Mouse (Mus musculus): ENCODE measurements around the gene Rxra.

Gene Rxra

DNA sequence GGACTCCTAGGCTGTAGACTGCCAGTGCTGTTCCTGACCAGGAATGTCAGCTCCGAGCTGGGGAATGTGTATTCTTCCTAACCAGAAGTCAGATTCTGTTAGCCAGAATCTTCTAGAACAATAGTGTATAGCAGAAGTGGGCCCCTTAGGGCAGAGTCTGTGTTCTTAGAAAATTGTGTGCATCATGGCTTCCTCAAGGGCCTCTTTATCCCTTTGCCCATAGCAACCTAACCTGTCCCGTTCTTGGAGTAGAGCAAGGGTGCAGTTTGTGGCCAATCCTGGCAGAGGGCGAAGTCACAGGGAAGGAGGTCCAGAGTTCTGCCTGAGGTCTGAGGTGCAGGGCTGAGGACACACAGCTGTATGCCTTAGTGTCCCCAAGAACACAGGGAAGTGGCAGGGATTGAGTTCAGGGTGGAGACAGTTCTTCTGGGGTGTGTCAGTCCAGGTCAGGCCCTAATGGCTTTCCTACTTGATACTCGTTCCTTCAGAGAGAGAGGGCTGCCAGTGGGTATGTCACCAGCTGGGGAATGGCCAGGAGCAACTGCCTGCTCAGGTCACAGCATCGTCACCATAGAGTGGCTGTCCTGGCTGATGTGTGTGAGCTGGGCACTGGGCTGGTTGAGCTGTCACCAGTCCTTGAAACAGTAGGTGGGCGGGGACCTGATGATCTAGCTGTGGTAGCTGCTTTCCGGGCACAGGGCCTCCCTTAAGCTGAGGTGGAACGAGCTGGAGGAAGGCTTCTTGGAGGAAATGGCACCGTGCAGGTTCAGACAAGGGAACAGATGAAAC lies 27.8 kb downstream of the Rxra start:
- DNase-seq = no peak

DNA sequence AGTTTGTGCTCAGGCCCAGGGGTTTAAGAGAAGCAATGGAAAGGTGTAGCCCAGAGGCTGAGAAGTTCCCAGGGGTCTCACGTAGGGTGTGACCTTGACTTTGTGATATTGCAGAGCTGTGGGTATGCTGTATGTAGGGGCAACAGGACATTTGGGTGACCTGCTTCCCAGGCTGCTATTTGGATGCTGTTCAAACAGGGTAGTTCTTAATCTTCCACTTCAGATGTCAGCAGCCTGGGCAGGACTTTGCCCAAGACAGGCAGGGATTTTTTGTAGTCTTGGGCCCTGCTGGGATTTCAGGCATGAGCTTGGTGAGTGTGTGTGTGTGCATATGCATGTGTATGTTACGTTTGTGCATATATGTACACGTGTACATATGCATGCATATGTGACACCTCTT lies 28.4 kb downstream of the Rxra start:
- DNase-seq = no peak

DNA sequence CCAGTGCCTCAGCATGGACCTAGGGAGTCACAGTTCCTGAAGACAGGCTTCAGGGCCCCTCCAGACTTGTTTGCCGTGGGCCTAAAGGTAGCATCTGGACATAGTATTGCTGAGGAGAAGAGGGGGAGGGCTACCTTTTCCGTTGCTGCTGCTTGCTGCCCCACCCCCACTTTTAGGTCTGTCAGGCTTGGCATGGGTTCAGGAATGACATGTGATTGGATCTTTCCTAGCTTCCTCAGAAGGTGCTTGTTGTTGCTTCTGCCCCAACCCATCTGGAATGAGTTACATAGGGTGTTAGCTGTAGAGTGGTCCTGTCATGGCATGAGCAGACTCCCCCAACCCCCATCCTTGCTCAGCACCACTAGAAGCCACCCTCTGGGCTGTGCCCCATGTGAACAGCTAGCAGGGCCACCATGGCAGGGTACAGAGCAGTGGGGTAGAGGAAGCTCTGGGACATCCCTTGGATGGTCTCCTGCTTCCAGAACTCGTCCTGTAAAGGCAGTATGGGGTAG lies 34.7 kb downstream of the Rxra start:
- peak; percentile 23 for DNase-seq

- DNase-seq = no peak
Observed at GRCm38 (mm10) chr2:27712626-27713025, 36.4 kb downstream of the Rxra start.

DNA sequence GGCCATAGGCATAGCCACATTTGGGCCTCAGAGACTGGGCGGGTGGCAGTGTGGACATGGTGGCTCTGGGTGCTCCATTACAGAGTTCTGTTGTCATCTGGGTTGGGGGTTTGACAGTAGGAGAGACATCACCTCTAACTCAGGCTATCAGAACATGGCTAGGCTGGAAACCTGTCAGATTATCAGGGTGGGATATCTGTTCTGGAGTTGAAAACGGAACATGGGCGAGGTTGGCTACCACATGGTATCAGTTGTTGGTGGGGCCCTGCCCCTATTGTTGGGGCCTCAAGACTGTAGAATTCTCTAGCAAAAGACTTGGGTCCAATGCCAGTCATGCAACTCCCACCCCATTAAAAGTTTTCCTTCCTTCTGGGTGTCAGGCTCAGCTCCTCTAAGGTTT lies 37.1 kb downstream of the Rxra start:
- DNase-seq = no peak

- DNase-seq = no peak
Observed at GRCm38 (mm10) chr2:27714131-27714530, 37.9 kb downstream of the Rxra start.

DNA sequence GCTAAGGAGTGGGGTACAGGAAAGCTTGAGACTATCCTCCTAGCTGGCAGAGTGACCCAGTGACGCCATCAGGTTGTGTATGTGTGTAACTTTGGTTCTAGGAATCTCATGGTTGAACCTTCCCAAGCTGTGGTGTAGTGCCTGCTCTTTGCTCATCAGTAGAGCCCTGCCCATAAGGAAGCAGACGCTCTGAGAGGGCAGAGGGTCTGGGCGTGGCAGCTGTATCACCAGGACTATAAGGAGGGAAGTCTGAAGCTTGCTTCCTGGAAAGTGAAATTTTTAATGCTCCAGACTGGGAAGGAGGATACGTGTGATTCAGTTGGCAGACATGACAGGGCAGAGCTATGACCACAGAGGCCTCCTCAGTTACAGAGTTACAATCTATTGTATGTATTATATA lies 39.0 kb downstream of the Rxra start:
- DNase-seq = no peak

DNA sequence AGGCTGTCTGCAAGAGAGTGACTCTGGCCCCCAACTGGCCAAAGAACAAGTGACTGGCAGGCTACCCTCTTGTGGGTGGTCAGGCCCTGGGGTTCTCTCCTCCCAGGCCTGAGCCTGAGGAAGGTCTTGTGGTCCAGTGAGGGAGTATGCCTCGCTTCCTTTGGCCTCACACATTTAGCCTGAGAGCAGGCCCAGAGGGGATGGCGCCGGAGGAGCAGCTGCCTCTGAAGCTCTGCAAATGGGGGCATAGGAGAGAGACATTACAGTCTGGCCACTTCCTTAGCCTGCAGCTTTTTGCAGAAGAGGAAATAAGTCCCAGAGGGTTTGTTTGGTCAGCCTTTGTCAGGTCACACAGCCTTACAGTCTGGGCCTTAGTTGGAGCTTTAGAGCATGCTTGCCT lies 40.1 kb downstream of the Rxra start:
- no peak for DNase-seq

- no peak for DNase-seq
Observed at GRCm38 (mm10) chr2:27718191-27718590, 42.0 kb downstream of the Rxra start.

- no peak for DNase-seq
Observed at GRCm38 (mm10) chr2:27719601-27720000, 43.4 kb downstream of the Rxra start.

- no peak for DNase-seq
Observed at GRCm38 (mm10) chr2:27721611-27722010, 45.4 kb downstream of the Rxra start.

- DNase-seq = no peak
Observed at GRCm38 (mm10) chr2:27724729-27725316, 48.6 kb downstream of the Rxra start.

- no peak for DNase-seq
Observed at GRCm38 (mm10) chr2:27727994-27728854, 52.0 kb downstream of the Rxra start.

DNA sequence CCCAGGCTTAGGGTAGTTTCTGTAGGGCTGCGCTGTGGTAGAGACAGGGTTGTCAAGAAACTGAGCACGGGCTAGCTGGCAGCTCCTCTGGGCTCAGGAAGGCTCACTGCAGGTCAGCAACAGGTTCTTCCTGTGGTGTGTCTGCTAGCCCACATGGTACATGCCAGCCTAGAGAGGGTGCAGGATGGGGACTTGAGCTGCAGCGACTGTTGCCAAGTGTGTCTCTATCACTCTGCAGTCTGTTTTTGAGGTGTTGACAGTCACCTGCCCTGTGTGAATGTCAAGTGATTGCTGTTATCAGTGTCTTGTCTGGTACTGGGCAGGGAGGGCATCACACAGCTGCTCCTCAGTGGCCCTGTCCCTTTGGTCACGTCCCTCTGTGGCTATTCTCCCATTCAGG lies 52.8 kb downstream of the Rxra start:
- no peak for DNase-seq

- DNase-seq = no peak
Observed at GRCm38 (mm10) chr2:27730002-27730905, 54.0 kb downstream of the Rxra start.

- DNase-seq = no peak
Observed at GRCm38 (mm10) chr2:27733021-27733420, 56.8 kb downstream of the Rxra start.

GRCm38 (mm10) chr2:27734328-27734727 lies 58.1 kb downstream of the Rxra start:
- no peak for DNase-seq

GRCm38 (mm10) chr2:27734800-27735199 lies 58.6 kb downstream of the Rxra start:
- DNase-seq = no peak

DNA sequence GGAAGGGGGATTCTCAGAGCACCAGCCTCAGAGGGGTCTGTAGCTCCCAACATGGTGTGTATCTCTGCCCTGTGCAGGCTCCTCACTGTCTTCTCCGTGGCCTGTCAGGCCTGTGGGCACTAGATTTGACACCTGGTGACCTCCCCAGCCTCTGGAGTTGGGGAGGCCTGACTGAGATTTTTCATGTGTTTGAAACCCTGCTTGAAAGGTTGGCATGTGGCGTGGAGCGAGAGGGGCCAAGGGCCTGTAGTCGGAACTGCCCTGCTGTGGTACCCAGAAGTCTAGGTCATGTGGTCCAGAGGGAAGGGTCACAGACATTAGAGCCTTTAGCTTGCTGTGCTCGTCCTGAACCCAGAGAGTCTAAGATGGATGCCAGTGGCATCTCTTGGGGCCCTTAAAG lies 60.6 kb downstream of the Rxra start:
- no peak for DNase-seq

- DNase-seq = no peak
Observed at GRCm38 (mm10) chr2:27738396-27738795, 62.2 kb downstream of the Rxra start.

GRCm38 (mm10) chr2:27740091-27740608 lies 63.9 kb downstream of the Rxra start:
- DNase-seq = peak; percentile 78

DNA sequence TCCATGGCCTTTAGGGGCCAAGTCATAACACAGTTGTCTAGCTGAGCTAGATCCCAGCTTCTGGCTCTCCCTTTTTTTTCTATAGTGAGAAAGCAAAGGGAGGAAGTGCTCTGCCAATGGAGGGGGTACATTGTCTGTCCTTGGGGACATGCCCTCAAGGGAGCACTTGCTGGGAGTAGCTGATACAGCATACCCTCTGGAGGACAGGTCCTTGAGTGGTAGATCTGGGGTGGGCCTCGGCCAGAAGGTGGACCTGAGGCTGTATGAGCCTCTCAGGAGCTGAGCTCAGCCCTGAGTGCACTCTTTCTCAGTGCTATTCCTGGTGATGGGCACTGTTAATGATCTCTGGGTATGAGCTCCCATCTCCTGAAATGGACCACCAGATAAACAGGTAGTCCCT lies 66.9 kb downstream of the Rxra start:
- no peak for DNase-seq

Data from right cerebral cortex, postnatal 14 days (tissue).